Mouse (Mus musculus) midbrain, embryonic 13.5 days (tissue): ENCODE data around the gene Ccna1. TPM values are rescaled to one million over a fixed set of nuclear protein-coding genes. Genes with fewer than 3 reads are reported as not detected.

Experiments used
- ATAC-seq: fragments of 200-750 bp; cut with Nextera tagmentation; 2 replicates; pipeline ENCODE4 v1.8.0; 2017; ENCODE audit warnings: mild to moderate bottlenecking, moderate TSS enrichment, moderate library complexity
- H3K27ac ChIP-seq: fragments of 300-500 bp; sonication (generic); 2 replicates; pipeline ENCODE4 v1.5.1; 2015; ENCODE audit warnings: inconsistent platforms, mild to moderate bottlenecking, moderate library complexity
- H3K27me3 ChIP-seq: fragments of 300-500 bp; sonication (generic); 2 replicates; pipeline ENCODE4 v1.6.1; 2015; ENCODE audit warnings: mild to moderate bottlenecking, inconsistent platforms
- H3K36me3 ChIP-seq: fragments of 300-500 bp; sonication (generic); 2 replicates; pipeline ENCODE4 v1.6.1; 2015; ENCODE audit warnings: mild to moderate bottlenecking, inconsistent platforms
- H3K4me1 ChIP-seq: fragments of 300-500 bp; sonication (generic); replicated peaks from 2 replicates; pipeline ENCODE4 v1.6.1; 2015; ENCODE audit warnings: inconsistent platforms
- H3K4me2 ChIP-seq: fragments of 300-500 bp; sonication (generic); replicated peaks from 2 replicates; pipeline ENCODE4 v1.6.1; 2015; ENCODE audit warnings: moderate library complexity, mild to moderate bottlenecking, inconsistent platforms
- H3K4me3 ChIP-seq: fragments of 300-500 bp; sonication (generic); replicated peaks from 2 replicates; pipeline ENCODE4 v1.5.1; 2015; ENCODE audit warnings: mild to moderate bottlenecking, inconsistent platforms
- H3K9ac ChIP-seq: fragments of 300-500 bp; sonication (generic); replicated peaks from 2 replicates; pipeline ENCODE4 v1.6.1; 2015; ENCODE audit warnings: mild to moderate bottlenecking, inconsistent platforms
- H3K9me3 ChIP-seq: fragments of 300-500 bp; sonication (generic); 2 replicates; pipeline ENCODE4 v1.6.1; 2016; ENCODE audit warnings: mild to moderate bottlenecking, inconsistent platforms
- WGBS: fragments of 180-500 bp; shearing (Covaris S2); methylation state at CpG from one replicate; pipeline ENCODE4 v1.1.7; 2015; 5-methylcytosine and 5-hydroxymethylcytosine counted together
- polyA plus RNA-seq: library from polyadenylated mRNA; unstranded; fragments of >200 nt; fragmentation: Nextera tagmentation; extraction: Ambion mirVana; gene quantifications from 2 replicates; pipeline ENCODE4 v1.2.1, GENCODE M21; 2015

Ccna1 gene
- polyA plus RNA-seq, 1 experiment from 2014 or later = 2.0 TPM

DNA sequence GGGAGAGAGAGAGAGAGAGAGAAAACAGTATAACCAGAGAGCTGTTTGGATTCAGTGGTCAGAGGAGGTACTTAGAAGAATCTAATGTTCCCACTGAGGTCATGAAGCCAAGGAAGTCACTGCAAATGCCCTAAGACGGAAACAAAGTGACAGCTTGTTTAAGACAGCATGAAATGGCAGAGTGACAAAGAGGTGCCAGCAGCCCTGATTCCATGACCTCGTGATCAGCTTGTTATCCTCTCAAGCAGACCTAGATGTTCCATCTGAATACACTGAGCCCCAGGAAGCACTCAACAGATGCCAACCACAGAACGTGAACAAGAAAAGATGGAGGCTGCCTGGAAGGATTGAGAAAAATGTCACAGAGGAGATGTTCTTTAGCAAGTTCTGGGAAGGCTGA, 30.4 kb upstream of the Ccna1 start:
- Histone ChIP-seq H3K27ac (no peak overlapping the region), H3K4me3 (no peak overlapping the region), H3K4me2 (no peak overlapping the region), H3K36me3 (no peaks in the 10 kb centered on the region), H3K9me3 (no peaks in the 10 kb centered on the region), H3K9ac (no peak overlapping the region), H3K27me3 (no peaks in the 10 kb centered on the region), H3K4me1 (peaks cover 5% of the 10 kb centered on the region)
- WGBS = 34% methylated on average over 3 of the region's 3 CpGs
- ATAC-seq = no peak

- Histone ChIP-seq H3K9ac (no peak overlapping the region), H3K9me3 (no peaks in the 10 kb centered on the region), H3K27ac (no peak overlapping the region), H3K4me2 (no peak overlapping the region), H3K27me3 (no peaks in the 10 kb centered on the region), H3K4me3 (no peak overlapping the region), H3K4me1 (peaks cover 5% of the 10 kb centered on the region), H3K36me3 (no peaks in the 10 kb centered on the region)
- no peak for ATAC-seq
- WGBS = 51% methylated on average over 6 of the region's 6 CpGs
Observed at GRCm38 (mm10) chr3:55084781-55085180, 29.5 kb upstream of the Ccna1 start.

DNA sequence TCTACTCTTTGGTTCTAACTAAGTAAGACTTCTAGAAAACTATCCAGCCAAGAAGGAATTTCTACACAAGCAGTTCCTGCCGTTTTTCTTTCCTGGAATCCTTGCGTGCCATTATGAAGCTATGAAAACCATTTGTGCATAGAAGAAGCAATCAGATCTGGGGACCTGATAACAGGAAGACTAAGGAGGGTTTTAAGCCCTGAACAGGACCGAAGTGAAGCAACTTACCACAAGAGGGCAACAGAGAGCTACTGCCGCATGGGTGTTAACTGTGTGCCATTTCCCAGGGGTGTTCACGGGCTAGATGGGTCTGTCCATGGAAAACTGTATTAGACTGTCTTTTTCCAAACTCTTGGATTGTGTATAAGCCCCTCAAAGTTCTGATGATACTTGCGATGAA, 24.8 kb upstream of the Ccna1 start:
- Histone ChIP-seq H3K4me3 (no peak overlapping the region), H3K36me3 (no peaks in the 10 kb centered on the region), H3K4me1 (peaks cover 14% of the 10 kb centered on the region), H3K27me3 (no peaks in the 10 kb centered on the region), H3K27ac (no peak overlapping the region), H3K9ac (no peak overlapping the region), H3K4me2 (no peak overlapping the region), H3K9me3 (no peaks in the 10 kb centered on the region)
- 21% methylated on average over 6 of the region's 6 CpGs for WGBS
- ATAC-seq = peak; percentile 65; the same call in 1 of the 2 replicates

DNA sequence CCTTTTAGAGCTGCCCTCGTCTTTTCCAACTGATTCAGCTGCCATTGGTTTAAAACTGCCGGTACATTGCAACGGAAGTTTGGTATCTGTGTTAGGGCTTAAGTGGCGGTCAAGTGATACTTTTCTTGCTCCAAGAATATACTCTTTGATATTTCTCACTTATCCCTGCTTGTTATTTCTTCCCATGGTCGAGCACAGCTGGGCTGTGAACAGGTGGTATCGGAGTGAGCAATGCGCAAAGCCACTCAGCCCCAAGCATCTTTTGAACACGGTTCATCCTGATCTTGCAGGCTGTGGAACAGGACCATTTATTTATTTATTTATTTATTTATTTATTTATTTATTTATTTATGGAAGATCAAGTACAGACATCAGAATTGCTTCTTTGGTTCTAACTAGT, 24.3 kb upstream of the Ccna1 start:
- no peak overlapping the region for H3K9ac ChIP-seq

GRCm38 (mm10) chr3:55078233-55078632, 22.9 kb upstream of the Ccna1 start:
- no peaks in the 10 kb centered on the region for H3K36me3 ChIP-seq
- peaks cover 9% of the 10 kb centered on the region; the same call in 1 of the 2 replicates for H3K4me1 ChIP-seq
- 38% methylated on average over 6 of the region's 6 CpGs for WGBS
- no peak overlapping the region for H3K4me2 ChIP-seq
- no peak overlapping the region for H3K27ac ChIP-seq
- ATAC-seq = peak; percentile 57; the same call in 1 of the 2 replicates
- no peaks in the 10 kb centered on the region for H3K9me3 ChIP-seq
- H3K27me3 ChIP-seq = no peaks in the 10 kb centered on the region
- no peak overlapping the region for H3K9ac ChIP-seq
- no peak overlapping the region for H3K4me3 ChIP-seq

More for the DNA sequence above, 24.3 kb upstream of the Ccna1 start:
- 82% methylated on average over 8 of the region's 8 CpGs for WGBS
- ATAC-seq = no peak
- Histone ChIP-seq H3K27ac (no peak overlapping the region), H3K4me2 (no peak overlapping the region), H3K4me1 (peaks cover 10% of the 10 kb centered on the region), H3K27me3 (no peaks in the 10 kb centered on the region), H3K9me3 (no peaks in the 10 kb centered on the region), H3K4me3 (no peak overlapping the region), H3K36me3 (no peaks in the 10 kb centered on the region)

GRCm38 (mm10) chr3:55075294-55075648, 20.0 kb upstream of the Ccna1 start:
- H3K4me2 ChIP-seq = no peak overlapping the region
- no peak overlapping the region for H3K27ac ChIP-seq
- 0 out of 2 replicates have a peak, but pooled peaks have one; percentile 37 for ATAC-seq
- no peak overlapping the region for H3K9ac ChIP-seq
- H3K4me1 ChIP-seq = peaks cover 9% of the 10 kb centered on the region; the same call in 1 of the 2 replicates
- 40% methylated on average over 3 of the region's 3 CpGs for whole genome bisulfite sequencing
- H3K4me3 ChIP-seq = no peak overlapping the region
- no peaks in the 10 kb centered on the region for H3K9me3 ChIP-seq
- H3K27me3 ChIP-seq = no peaks in the 10 kb centered on the region
- H3K36me3 ChIP-seq = no peaks in the 10 kb centered on the region

DNA sequence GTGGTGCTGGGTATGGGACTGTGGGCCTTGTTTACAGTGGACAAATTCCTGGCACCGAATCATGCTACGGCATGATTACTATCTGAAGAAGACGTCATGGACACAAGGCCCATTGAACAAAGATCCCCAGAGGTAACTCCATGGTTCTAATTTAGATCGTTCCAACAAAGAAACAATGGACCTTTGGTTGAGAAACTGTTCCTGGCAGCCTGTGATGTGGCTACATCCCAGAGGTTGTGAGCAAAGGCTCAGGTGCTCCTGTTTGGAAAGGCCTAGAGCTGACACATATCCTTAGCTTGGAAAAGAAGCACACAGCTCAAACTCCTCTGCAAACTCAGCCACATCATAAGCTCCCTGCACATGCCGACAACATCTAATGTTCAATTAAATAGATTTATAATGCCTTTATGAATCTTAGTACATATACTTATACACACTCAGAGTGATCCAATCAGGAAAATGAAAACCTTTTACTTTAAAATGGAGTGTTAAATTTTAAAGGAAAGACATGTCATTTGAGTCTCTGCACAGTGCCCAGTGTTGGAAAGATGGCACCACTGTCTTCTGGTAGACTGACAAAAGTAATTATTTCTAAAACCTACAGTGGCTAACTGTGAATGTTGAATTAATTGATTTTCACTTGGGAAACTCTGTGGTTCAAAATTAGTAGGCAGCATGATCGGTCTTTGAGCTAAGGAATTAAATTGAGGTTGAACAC, 19.4 kb upstream of the Ccna1 start:
- no peaks in the 10 kb centered on the region for H3K36me3 ChIP-seq
- H3K4me3 ChIP-seq = no peak overlapping the region
- no peak for ATAC-seq
- no peak overlapping the region for H3K27ac ChIP-seq
- H3K27me3 ChIP-seq = no peaks in the 10 kb centered on the region
- no peak overlapping the region for H3K4me2 ChIP-seq
- no peaks in the 10 kb centered on the region for H3K9me3 ChIP-seq
- WGBS = 79% methylated on average over 6 of the region's 6 CpGs
- H3K9ac ChIP-seq = no peak overlapping the region
- peaks cover 9% of the 10 kb centered on the region; the same call in 1 of the 2 replicates for H3K4me1 ChIP-seq

GRCm38 (mm10) chr3:55067791-55068434, 12.6 kb upstream of the Ccna1 start:
- ATAC-seq = no peak

DNA sequence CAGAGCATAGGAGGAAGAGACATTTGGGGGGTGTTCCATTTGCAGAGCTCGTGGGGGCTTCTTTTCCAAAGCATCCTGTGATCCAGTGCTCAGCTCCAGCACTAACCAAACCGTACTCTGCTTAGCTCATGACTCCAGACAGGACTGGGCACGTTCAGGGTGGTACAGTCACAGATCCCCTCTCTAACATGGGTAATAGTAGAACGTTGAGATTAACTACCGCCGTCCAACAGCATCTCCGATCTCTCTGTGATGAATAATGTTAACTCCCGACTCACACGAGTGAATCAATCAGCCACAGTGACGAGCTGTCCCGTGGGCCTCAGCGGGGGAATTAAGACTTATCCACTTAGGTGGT, 11.3 kb upstream of the Ccna1 start:
- H3K9me3 ChIP-seq = no peaks in the 10 kb centered on the region
- ATAC-seq = peak; percentile 70
- H3K4me1 ChIP-seq = peaks cover 16% of the 10 kb centered on the region
- H3K4me3 ChIP-seq = no peak overlapping the region
- H3K27me3 ChIP-seq = no peaks in the 10 kb centered on the region
- H3K27ac ChIP-seq = peak overlapping the region; percentile 44
- no peak overlapping the region for H3K4me2 ChIP-seq
- WGBS = 44% methylated on average over 12 of the region's 12 CpGs
- no peaks in the 10 kb centered on the region for H3K36me3 ChIP-seq
- H3K9ac ChIP-seq = no peak overlapping the region

More at GRCm38 (mm10) chr3:55067791-55068434, 12.6 kb upstream of the Ccna1 start:
- Histone ChIP-seq H3K4me1 (peaks cover 16% of the 10 kb centered on the region), H3K27me3 (no peaks in the 10 kb centered on the region), H3K27ac (no peak overlapping the region), H3K9me3 (no peaks in the 10 kb centered on the region), H3K4me2 (no peak overlapping the region), H3K4me3 (no peak overlapping the region), H3K36me3 (no peaks in the 10 kb centered on the region), H3K9ac (no peak overlapping the region)
- whole genome bisulfite sequencing = 34% methylated on average over 7 of the region's 7 CpGs

DNA sequence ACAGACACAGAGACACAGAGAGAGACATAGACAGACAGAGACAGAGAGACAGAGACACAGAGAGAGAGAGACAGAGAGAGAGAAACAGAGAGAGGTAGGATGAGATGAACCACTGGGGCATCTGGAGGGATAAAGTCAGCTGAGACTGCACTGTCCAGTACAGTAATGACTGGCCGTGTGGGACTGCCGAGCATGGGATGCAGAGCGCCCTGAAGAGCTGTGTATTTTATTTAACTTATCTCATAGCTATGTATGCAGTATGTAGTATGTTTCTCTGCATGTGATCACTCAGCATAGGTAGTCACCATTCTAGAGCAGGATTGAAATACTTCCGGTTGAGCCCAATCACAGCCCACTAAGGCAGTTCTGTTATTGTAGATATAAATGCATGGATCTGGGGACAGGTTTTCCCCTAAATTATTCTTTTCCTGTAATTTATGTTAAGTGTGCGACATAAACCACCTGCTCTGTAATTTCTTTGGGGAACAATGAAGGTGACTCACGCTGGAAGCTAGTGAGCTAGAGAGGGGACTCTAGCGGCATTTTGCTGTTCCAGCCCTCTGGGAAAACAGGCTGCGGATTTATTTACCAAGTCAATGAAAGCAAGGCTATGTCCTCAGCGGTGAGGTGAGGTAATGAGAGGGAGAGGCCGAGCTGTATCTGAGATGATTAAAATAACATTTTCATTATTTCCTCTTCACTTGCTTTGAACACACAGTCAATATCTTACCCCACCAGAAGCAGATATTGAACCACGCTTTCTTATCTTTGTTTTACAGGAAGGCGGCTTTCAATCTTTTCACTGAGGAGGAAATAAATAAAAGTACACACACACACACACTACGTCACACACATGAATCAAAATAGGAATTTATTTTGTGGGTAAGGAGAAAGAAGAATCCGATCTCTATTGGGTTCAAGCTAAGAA, 10.7 kb upstream of the Ccna1 start:
- peak; percentile 57 for ATAC-seq
- Histone ChIP-seq H3K4me3 (no peak overlapping the region), H3K36me3 (no peaks in the 10 kb centered on the region), H3K27ac (peak overlapping the region; percentile 44), H3K9ac (no peak overlapping the region), H3K9me3 (no peaks in the 10 kb centered on the region), H3K4me2 (no peak overlapping the region), H3K27me3 (no peaks in the 10 kb centered on the region), H3K4me1 (peaks cover 16% of the 10 kb centered on the region)
- WGBS = 56% methylated on average over 14 of the region's 14 CpGs

- WGBS = 11% methylated on average over 2 of the region's 2 CpGs
- no peak overlapping the region for H3K27ac ChIP-seq
- no peaks in the 10 kb centered on the region for H3K9me3 ChIP-seq
Observed at GRCm38 (mm10) chr3:55064396-55064795, 9.1 kb upstream of the Ccna1 start.

GRCm38 (mm10) chr3:55062653-55063052, 7.4 kb upstream of the Ccna1 start:
- WGBS = 62% methylated on average over 9 of the region's 9 CpGs
- Histone ChIP-seq H3K27me3 (peaks cover 2% of the 10 kb centered on the region; the same call in 1 of the 2 replicates), H3K4me1 (peaks cover 16% of the 10 kb centered on the region), H3K9me3 (no peaks in the 10 kb centered on the region), H3K9ac (no peak overlapping the region), H3K27ac (no peak overlapping the region), H3K36me3 (no peaks in the 10 kb centered on the region), H3K4me3 (no peak overlapping the region), H3K4me2 (no peak overlapping the region)
- no peak for ATAC-seq

More at GRCm38 (mm10) chr3:55064396-55064795, 9.1 kb upstream of the Ccna1 start:
- Histone ChIP-seq H3K4me3 (no peak overlapping the region), H3K9ac (no peak overlapping the region), H3K4me1 (peaks cover 16% of the 10 kb centered on the region), H3K36me3 (no peaks in the 10 kb centered on the region), H3K4me2 (no peak overlapping the region), H3K27me3 (no peaks in the 10 kb centered on the region)
- ATAC-seq = peak; percentile 54; the same call in 1 of the 2 replicates
